Mouse (Mus musculus): ENCODE measurements around the gene Sema4c. TPM values are rescaled to one million over a fixed set of nuclear protein-coding genes. Genes with fewer than 3 reads are reported as not detected.

Gene Sema4c
- total RNA-seq, 2 experiments from 2014 or later, result 24.4 to 25.0 TPM

DNA sequence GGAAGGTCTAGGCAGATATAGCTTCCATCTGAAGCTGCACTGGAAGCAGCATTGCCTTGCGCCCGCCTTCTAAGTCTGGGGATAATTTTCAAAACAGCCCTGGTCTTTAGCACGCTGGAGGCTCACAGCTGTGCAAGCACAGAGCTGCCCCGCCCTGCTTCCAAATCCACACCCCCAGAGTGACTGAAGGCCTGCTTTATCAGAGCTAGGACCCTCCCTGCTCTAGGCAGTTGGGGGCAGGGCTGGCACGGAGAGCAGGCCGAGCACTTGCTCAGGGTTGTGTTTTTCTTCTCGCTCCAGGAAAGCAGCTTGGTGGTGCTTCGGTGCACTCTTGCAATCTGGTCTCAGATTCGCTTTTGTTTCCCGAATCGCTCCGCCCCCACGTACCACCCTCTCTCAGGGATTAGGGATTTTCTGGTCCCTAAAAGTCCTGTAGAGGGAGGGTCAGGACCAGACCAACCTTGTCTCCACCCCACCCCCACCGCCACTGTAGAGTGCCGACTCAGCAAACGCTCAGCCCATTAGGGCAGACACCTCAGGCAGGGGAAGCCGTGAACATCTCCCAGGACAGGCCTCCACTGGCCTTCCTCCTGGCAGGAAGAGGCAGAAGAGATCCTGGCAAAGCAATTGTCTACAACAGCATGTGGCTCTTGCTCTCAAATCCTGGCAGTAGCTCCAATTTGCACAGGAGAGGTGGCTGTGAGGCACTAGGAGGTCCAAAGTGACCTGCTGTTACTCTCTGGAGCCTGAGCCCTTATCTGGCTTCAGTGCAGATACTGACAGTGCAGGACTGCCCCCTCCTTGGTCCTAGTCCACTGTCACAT is 22.4 kb upstream of the Sema4c start:
- intact Hi-C loops (cut with DNase I), result no loop called here
- peak; percentile 78 to 81 for DNase-seq

DNA sequence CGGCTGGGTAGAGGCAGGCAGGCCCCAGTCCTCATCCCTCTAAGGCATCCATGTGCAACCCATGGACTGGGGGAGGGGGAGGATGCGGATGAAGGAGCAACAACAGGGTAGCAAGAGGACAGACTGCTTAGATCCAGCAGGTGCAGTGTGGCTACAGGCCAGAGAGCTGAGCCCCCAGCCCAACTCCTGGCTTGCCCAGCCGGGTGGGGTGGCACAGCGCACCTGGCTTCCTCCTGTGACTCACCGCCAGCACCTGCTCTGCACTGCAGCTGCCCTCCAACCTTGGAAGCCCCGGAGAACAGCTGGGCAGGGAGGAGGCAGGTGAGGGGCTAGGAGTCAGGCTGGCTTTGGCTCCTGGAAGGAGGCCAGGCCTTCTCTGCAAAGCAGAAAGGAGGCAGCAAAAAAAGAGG is 21.8 kb upstream of the Sema4c start:
- intact Hi-C loops (cut with DNase I), result no loop called here
- no peak for DNase-seq

DNA sequence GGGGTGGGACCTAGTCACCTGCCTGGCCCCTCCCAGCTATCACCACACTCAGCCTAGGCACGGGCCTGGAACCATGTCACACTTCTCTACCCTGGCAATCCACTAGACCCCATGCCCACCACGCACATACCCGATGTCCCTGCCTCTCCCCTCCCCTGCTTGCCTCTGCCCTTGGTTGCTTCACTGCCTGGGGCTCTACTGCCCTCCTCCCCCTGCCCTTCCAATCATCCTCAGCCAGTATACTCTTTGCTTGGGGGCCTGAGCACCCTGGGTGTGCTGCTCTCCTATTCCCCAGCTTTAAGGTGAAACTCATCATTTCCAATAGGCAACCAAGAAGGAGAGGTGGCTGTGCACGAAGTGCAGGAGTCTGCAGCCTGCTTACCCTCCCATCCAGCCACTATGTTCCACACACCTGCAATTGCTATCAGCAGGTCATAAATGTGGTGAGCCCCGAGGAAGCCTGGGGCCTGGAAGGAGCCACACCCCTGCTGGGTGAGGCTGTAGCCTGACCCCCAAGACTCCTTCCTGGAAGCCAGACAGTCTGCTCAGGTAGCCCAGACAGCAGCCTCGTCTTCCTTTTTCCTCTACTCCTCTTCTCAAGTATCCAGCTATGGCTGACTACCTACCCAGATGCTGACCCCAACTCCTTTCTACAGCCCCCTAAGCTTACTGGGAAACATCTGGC is 19.0 kb upstream of the Sema4c start:
- no peak for DNase-seq
- intact Hi-C loops (cut with DNase I), result no loop called here

- intact Hi-C loops (cut with DNase I), result no loop called here
- DNase-seq, result no peak
These were observed 17.2 kb upstream of the Sema4c start for GRCm38 (mm10) chr1:36575347-36575746.

DNA sequence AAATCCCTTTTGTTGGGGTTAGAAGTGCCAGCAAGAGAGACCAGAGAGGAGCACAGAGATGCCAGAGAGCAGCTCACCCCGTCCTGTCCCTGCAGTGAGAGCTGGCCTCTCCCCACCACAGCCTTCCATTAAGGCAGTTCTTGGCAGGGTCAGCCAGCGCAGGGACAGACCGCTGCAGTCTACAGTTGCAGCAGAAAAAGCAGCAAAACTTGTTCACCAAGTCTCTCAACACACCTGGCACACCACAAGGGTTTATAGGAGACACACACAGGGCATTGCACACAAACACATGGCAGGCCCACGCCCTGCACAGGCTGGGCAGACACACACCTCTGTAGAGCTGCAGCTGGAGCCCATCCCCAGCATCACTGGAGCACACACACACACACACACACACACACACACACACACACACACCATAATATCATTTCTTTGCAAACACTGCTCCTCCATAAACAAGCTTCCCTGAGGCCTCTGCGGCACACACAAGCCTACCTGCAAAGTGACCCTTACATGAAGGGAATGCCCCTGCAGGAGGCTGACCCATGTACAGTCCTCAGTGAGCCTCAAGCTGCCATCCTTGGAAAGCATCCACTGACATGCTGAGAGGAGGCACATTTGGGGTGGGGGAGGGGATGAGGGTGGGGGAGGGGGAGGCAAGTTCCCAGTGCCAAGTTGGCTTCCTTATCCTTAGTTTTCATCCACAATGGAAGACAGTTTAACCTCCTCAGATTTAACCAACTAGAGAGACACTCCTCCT is 16.2 kb upstream of the Sema4c start:
- DNase-seq, result no peak
- intact Hi-C loops (cut with DNase I), result no loop called here

DNA sequence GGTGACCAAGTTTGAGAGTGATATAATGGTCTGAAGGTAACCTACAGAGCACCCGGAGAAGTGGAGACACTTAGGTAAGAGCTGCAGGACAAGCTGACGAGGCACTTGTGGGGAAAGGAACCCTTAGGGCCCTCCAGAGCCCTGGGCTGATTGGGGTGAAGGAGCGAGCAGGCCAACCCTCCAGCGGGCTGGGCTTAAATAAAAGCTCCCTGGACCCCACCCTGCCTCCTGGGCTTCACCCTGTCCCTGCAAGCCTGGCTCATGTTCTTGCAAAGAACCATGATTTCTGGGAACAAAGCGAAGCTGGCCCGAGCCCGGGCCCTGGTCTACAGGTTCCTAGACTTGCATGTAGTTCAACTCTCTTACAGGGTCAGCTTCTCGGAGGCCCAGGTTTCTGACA is 15.4 kb upstream of the Sema4c start:
- intact Hi-C loops (cut with DNase I), result no loop called here
- DNase-seq, result no peak

- intact Hi-C loops (cut with DNase I), result no loop called here
- peak in 1 of 2 experiments; percentile 65 for DNase-seq
These were observed 14.6 kb upstream of the Sema4c start for GRCm38 (mm10) chr1:36572709-36573108.

GRCm38 (mm10) chr1:36572140-36572700 is 14.1 kb upstream of the Sema4c start:
- intact Hi-C loops (cut with DNase I), result no loop called here
- DNase-seq, result no peak

DNA sequence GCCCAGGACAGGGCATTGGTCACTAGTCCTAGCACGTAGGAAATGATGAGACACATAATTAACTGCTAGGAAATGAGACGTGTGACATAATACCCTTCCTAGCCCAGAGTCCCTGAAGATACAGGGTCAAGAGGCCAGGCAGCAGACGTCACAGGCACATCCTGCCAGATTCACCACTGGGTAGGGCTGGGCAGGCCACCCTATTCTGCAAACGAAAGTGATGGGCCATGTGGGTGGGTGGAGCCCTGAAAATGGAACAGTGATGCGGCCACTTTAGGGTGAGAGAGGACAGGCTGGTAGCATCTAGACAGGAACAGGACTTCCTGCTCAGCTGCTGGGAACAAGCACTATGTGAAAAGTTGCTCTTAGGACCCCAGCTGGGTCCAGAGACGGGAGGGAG is 13.5 kb upstream of the Sema4c start:
- intact Hi-C loops (cut with DNase I), result no loop called here
- peak in 1 of 2 experiments; percentile 66 for DNase-seq

DNA sequence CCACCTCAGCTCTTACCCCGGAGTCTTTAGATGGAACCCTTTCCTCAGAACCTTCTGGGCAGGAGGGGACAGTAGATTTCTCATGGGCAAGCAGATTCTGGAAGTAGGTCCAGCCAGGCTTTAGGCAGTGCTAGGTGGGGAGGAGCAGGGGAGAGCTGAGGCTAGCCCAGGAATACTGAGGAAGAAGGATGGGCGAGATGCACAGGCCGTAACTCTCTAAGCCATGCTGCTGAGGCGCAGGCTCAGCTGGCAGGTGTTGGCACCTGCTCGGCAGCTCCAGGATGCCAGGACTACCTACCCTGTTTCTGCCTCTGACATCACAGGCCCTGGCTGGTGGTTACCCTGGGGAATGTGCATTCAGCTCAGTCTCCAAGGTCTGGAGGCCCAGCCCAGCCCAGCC is 12.2 kb upstream of the Sema4c start:
- intact Hi-C loops (cut with DNase I), result no loop called here
- no peak for DNase-seq

DNA sequence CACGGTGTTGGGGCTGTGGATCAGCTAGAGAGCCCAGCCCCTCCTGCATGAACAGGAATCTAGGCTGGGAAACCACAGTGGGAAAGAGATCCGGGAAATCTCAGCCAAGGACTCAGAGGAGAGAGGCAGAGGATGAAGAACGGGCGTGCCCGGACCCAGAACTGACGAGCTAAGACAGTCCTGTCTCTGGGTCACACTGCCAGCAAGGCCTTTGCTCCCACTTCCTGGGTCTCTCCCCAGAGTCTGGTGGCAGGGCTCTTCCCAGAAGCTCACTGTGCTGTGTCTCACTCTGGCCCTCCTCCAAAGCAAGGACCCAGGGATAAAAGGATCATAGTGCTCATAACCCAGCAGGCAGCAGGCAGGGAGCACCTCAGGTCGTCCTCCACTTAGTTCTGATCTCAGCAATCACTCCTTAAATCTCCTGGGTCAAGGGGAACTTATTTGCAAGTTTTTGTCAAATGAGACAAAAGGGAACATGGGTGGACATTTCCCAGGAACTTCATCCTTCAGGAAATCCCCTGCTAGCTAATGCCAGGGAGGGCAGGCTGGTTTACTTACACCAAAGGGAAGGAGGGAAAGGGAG is 11.6 kb upstream of the Sema4c start:
- DNase-seq, result no peak
- intact Hi-C loops (cut with DNase I), result no loop called here

DNA sequence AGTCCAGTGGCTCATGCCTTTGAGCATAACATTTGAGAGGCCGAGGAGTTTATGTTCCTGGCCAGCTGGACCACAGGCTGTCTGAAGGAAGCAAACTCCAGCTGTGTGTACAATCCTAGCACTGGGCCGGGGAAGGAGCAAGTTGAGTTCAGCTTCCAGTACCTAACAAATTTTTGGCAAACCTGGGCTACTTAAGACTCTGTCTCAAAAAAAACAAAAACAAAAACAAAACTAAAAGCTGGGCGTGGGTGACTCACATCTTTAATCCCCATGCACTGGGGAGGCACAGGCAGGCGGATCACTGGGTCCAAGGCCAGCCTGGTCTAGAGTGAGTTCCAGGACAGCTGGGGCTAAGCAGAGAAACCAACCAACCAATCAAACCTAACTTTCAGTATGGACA is 10.6 kb upstream of the Sema4c start:
- no peak for DNase-seq
- intact Hi-C loops (cut with DNase I), result no loop called here

DNA sequence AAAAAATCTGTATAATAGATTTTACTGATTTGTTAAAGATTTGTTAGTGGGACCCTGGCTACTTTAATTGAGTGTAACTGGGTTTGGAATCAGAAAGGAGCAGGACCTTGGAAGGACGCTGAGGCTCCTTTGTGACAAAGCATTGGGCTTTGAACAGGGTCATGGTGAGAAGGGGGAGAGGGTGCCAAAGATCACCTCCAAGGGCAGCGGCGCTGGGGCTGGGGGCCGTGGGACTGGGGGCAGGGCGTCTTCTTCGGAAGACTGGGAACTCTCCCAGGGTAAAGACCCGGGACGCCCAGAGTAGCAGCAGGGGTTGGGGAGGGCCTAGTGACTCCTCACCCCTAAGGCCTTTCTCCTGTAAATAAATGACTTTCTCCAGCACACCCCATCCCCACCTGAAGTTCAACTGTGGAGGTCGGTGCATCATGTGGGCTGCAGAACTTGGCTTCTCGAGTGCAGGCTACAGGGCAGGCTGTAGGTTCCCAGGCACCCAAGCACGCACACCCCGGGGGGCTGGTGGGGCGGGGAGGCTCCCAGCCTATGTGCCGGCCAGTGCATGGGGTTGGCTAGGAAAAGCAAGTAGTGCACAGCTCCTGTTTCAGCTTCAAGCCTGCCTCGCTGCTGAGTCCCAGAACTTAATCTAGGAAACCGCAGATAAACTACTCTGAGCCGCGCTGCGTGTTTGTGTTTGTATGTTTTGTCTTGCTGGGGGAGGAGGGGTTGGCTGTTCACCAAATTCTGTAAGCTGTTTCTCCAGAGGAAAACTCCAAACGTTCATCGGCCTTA is 9.9 kb upstream of the Sema4c start:
- intact Hi-C loops (cut with DNase I), result no loop called here
- DNase-seq, result no peak

GRCm38 (mm10) chr1:36566425-36566824 is 8.3 kb upstream of the Sema4c start:
- no peak for DNase-seq
- intact Hi-C loops (cut with DNase I), result no loop called here

GRCm38 (mm10) chr1:36564101-36564500 is 6.0 kb upstream of the Sema4c start:
- peak; percentile 66 to 70 for DNase-seq
- intact Hi-C loops (cut with DNase I), result no loop called here

DNA sequence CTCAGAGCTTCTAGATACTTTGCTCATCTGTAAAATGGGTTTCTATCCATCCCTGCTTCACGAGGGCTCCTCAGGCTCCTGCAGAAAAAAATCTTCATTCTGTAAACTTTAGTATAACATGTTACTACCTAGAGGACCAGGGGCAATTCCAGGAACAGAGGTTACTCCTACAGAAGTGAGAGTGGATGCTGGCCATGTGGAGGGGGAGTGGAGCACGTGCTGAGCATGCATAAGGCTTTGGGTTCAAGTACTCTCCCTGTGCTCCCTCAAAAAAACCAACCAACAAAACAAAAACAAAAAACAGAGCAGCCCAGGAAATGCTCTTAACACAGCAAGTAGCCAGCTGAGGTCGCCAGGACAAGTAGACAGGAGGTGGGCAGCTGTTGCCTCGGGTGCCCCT is 5.5 kb upstream of the Sema4c start:
- intact Hi-C loops (cut with DNase I), result no loop called here
- DNase-seq, result no peak

- intact Hi-C loops (cut with DNase I), result no loop called here
- no peak for DNase-seq
These were observed 5.0 kb upstream of the Sema4c start for GRCm38 (mm10) chr1:36563197-36563596.

- no peak for DNase-seq
- intact Hi-C loops (cut with DNase I), result no loop called here
These were observed 4.2 kb upstream of the Sema4c start for GRCm38 (mm10) chr1:36562388-36562787.

DNA sequence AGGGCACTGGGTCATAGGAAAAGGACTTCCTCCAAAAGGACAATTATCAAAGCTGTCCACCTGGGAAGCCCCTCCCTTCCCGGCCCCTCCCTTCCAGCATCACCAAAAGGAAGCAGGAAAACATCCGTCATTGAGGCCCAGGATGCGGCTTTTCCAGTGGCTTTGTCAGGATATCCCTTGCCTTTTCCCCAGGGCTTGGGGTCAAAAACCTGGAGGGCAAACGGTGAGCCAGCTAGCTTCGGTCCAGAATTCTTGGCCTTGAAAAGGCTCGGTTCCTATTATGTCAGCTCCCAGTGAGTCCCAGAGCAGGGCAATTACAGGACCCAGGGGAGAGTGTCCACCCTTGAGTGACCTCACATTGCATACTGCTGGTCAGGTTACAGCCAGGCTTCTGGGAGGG is 2.8 kb upstream of the Sema4c start:
- intact Hi-C loops (cut with DNase I), result no loop called here
- no peak for DNase-seq

DNA sequence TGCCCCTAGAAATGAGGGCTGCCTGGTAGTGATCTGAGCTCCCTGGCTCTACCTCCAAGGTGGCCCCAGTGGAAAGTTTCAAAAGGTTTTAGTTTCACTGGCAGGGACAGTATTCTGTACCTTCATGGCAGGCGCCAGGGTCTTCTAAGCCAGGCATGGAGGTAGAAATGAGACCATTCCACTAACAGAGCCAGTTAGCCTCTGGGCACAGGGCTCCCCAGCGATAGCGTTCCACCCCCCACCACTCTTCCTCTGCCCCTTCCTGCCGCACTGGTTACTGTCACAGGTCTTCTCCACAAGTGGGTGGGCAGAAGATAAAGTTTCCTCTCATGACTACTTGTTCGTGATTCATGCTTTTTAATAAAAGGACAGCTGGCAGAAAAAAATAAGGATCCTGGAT is 1.7 kb upstream of the Sema4c start:
- no peak for DNase-seq
- intact Hi-C loops (cut with DNase I), result no loop called here
